In the genomic region with DNA sequence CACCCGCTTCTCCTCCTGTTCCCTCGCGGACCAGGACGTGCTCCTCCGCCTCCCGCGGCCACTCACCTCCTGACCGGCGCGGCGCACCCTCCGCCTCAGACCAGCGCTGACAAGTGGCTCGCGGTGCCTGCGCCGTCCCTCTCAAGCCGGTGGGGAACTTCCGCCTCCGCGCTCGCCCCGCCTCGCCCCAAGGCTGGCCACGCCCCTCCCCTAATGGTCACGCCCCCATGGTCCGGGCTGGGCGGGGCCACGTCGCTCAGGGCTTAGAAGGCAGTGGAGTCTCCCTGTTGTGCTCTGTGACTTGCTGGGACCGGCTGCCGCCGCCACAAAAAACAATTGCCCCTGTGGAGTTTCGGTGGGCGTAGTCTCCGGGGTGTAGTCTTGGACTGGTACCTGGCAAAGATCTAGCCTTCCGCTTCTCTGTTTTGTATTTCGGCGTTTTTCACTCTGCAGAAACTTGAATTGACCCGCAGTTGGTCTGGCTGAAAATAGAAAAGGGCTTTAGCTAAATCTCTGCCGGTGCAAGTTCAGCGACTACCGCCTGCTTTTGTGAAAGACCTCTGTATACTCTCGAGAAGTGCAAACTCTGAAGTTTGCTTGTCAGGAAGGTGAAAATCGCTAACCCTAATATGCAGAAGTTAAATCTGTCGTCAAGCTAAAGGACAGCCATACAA, we compare ENCODE assay signal across 8 mouse cellular contexts. TPM values are rescaled to one million over a fixed set of nuclear protein-coding genes. Genes with fewer than 3 reads are reported as not detected.
A peak's percentile ranks its signal among the peaks of the same experiment; 100 is the strongest.
DNase-seq lines count a peak whose midpoint lies in the region; ATAC-seq and TF ChIP-seq lines count a peak whose summit lies in the region.

A gene (minus strand): TSS at position 177 of the 674 bp plus-strand sequence.

- WGBS in forebrain, embryonic 11.5 days = 1% methylated on average over 43 of the region's 46 CpGs
- WGBS in heart, embryonic 16.5 days = under 1% methylated on average over 44 of the region's 46 CpGs
- WGBS in liver, embryonic 16.5 days (ENCODE audit: insufficient replicate concordance) = under 1% methylated on average over 40 of the region's 46 CpGs
- 1% methylated on average over 45 of the region's 46 CpGs for WGBS in neural tube, embryonic 13.5 days

- H3K36me3 ChIP-seq in forebrain, embryonic 11.5 days (ENCODE audit: control insufficient read depth, insufficient read depth, low read length) = no peaks in the 10 kb centered on the region
- H3K36me3 ChIP-seq in heart, embryonic 16.5 days (ENCODE audit: control insufficient read depth, insufficient read depth) = no peaks in the 10 kb centered on the region
- no peaks in the 10 kb centered on the region for H3K36me3 ChIP-seq in liver, embryonic 16.5 days (ENCODE audit: control insufficient read depth, insufficient read depth)
- no peaks in the 10 kb centered on the region for H3K36me3 ChIP-seq in neural tube, embryonic 13.5 days
- H3K36me3 ChIP-seq in testis, adult 2 months (ENCODE audit: control insufficient read depth, insufficient read depth, low read length) = no peaks in the 10 kb centered on the region

- no peaks in the 10 kb centered on the region for H3K9me3 ChIP-seq in forebrain, embryonic 11.5 days (ENCODE audit: control insufficient read depth, low read length)
- no peaks in the 10 kb centered on the region for H3K9me3 ChIP-seq in heart, embryonic 16.5 days (replicated peaks; ENCODE audit: control insufficient read depth, low read length)
- H3K9me3 ChIP-seq in liver, embryonic 16.5 days (replicated peaks; ENCODE audit: control insufficient read depth, low read length) = no peaks in the 10 kb centered on the region
- no peaks in the 10 kb centered on the region for H3K9me3 ChIP-seq in neural tube, embryonic 13.5 days

- no peaks in the 10 kb centered on the region for H3K27me3 ChIP-seq in forebrain, embryonic 11.5 days (ENCODE audit: control insufficient read depth, insufficient read depth, low read length)
- no peaks in the 10 kb centered on the region for H3K27me3 ChIP-seq in heart, embryonic 16.5 days (ENCODE audit: control insufficient read depth, insufficient read depth, low read length)
- H3K27me3 ChIP-seq in liver, embryonic 16.5 days (ENCODE audit: control insufficient read depth, insufficient read depth, low read depth, low read length) = no peaks in the 10 kb centered on the region
- peaks cover 9% of the 10 kb centered on the region; the same call in 1 of the 2 replicates for H3K27me3 ChIP-seq in neural tube, embryonic 13.5 days
- H3K27me3 ChIP-seq in testis, adult 2 months (ENCODE audit: control insufficient read depth, insufficient read depth, low read length) = no peaks in the 10 kb centered on the region

- peak within 1 kb of the TSS; percentile 80 for H3K4me2 ChIP-seq in forebrain, embryonic 11.5 days (ENCODE audit: low read depth, low read length, severe bottlenecking)
- peak within 1 kb of the TSS; percentile 74 for H3K4me2 ChIP-seq in heart, embryonic 16.5 days (ENCODE audit: low read depth, low read length)
- peak within 1 kb of the TSS; percentile 90 for H3K4me2 ChIP-seq in liver, embryonic 16.5 days (ENCODE audit: low read depth, low read length)
- H3K4me2 ChIP-seq in neural tube, embryonic 13.5 days = peak within 1 kb of the TSS; percentile 84

- peak; percentile 94 to 96 for DNase-seq in CD8-positive naive resting alpha-beta T cell, adult 2 months (ENCODE audit: low read depth in 2 of 2, low spot score in 2 of 2)
- peak; percentile 86 for DNase-seq in c-Kit-positive CD71-negative TER-119-negative erythroid progenitor cells, embryonic 14.5 days (ENCODE audit: low read depth)
- peak; percentile 99 for DNase-seq in forebrain, embryonic 11.5 days (ENCODE audit: low spot score)
- peak; percentile 96 to 97 for DNase-seq in kidney, postnatal 4 days

- peak within 1 kb of the TSS; percentile 61 for H3K9ac ChIP-seq in forebrain, embryonic 11.5 days (ENCODE audit: low read length)
- H3K9ac ChIP-seq in heart, embryonic 16.5 days (ENCODE audit: low read length) = peak within 1 kb of the TSS; percentile 96
- H3K9ac ChIP-seq in liver, embryonic 16.5 days (ENCODE audit: low read depth, low read length) = peak within 1 kb of the TSS; percentile 76
- H3K9ac ChIP-seq in neural tube, embryonic 13.5 days = peak within 1 kb of the TSS; percentile 76

- peak; percentile 99 for ATAC-seq in forebrain, embryonic 11.5 days (replicated peaks; ENCODE audit: low FRiP score)
- ATAC-seq in heart, embryonic 16.5 days (replicated peaks; ENCODE audit: extremely low read depth, insufficient read depth, low FRiP score) = peak; percentile 96
- peak; percentile 93 for ATAC-seq in liver, embryonic 16.5 days (ENCODE audit: low read depth)
- peak; percentile 99 for ATAC-seq in neural tube, embryonic 13.5 days (ENCODE audit: low read depth)

- TF ChIP-seq POLR2A in testis, adult 2 months (IDR thresholded peaks at IDR 0.05; ENCODE audit: control insufficient read depth, low read depth, low read length) = peak; percentile 93

- H3K27ac ChIP-seq in forebrain, embryonic 11.5 days (ENCODE audit: low read depth, low read length) = peak within 1 kb of the TSS; percentile 46; the same call in 1 of the 2 replicates
- H3K27ac ChIP-seq in heart, embryonic 16.5 days (ENCODE audit: low read length) = peak within 1 kb of the TSS; percentile 97
- H3K27ac ChIP-seq in liver, embryonic 16.5 days (ENCODE audit: low read length) = peak within 1 kb of the TSS; percentile 88
- H3K27ac ChIP-seq in neural tube, embryonic 13.5 days (replicated peaks) = peak within 1 kb of the TSS; percentile 65
- H3K27ac ChIP-seq in testis, adult 2 months (ENCODE audit: control insufficient read depth, insufficient read depth, low read depth, low read length) = peak within 1 kb of the TSS; percentile 60

- H3K4me3 ChIP-seq in forebrain, embryonic 11.5 days (ENCODE audit: low read depth, low read length) = peak within 1 kb of the TSS; percentile 75
- peak within 1 kb of the TSS; percentile 70 for H3K4me3 ChIP-seq in heart, embryonic 16.5 days (ENCODE audit: low read length)
- peak within 1 kb of the TSS; percentile 80 for H3K4me3 ChIP-seq in liver, embryonic 16.5 days (ENCODE audit: low read depth, low read length)
- H3K4me3 ChIP-seq in neural tube, embryonic 13.5 days = peak within 1 kb of the TSS; percentile 83
- H3K4me3 ChIP-seq in testis, adult 2 months (ENCODE audit: control insufficient read depth, low read depth, low read length) = peak within 1 kb of the TSS; percentile 78

- peaks cover 3% of the 10 kb centered on the region; the same call in 1 of the 2 replicates for H3K4me1 ChIP-seq in forebrain, embryonic 11.5 days (replicated peaks; ENCODE audit: control insufficient read depth, insufficient read depth, low read length)
- peaks cover 3% of the 10 kb centered on the region; the same call in 1 of the 2 replicates for H3K4me1 ChIP-seq in heart, embryonic 16.5 days (ENCODE audit: control insufficient read depth, insufficient read depth, low read length)
- peaks cover 9% of the 10 kb centered on the region for H3K4me1 ChIP-seq in liver, embryonic 16.5 days (ENCODE audit: control insufficient read depth, low read depth, low read length)
- peaks cover 7% of the 10 kb centered on the region; the same call in 1 of the 2 replicates for H3K4me1 ChIP-seq in neural tube, embryonic 13.5 days (replicated peaks)
- no peaks in the 10 kb centered on the region for H3K4me1 ChIP-seq in testis, adult 2 months (ENCODE audit: control insufficient read depth, insufficient read depth, low read length)

- no peak for TF ChIP-seq CTCF in testis, adult 2 months (IDR thresholded peaks at IDR 0.05; ENCODE audit: control insufficient read depth, insufficient read depth, insufficient replicate concordance, low read depth, low read length)

RNA-seq across cellular contexts. Expression of the gene that starts here (rescaled TPM):
- 16.0 and 18.0 TPM in 2 replicates for polyA plus RNA-seq in forebrain, embryonic 11.5 days (2014; fragmentation: Nextera tagmentation; extraction: Ambion mirVana)
- 235 and 246 TPM in 2 replicates for polyA plus RNA-seq in heart, embryonic 16.5 days (2015; fragmentation: Nextera tagmentation; extraction: Ambion mirVana)
- polyA plus RNA-seq in liver, embryonic 16.5 days (2015; fragmentation: Nextera tagmentation; extraction: Ambion mirVana) = 13.3 and 14.7 TPM in 2 replicates
- polyA plus RNA-seq in neural tube, embryonic 13.5 days (2015; fragmentation: Nextera tagmentation; extraction: Ambion mirVana) = 13.5 and 16.2 TPM in 2 replicates
- 10.6 and 11.2 TPM in 2 replicates for polyA plus RNA-seq in testis, adult 2 months (2012; rRNA removed)

Comparison
In these comparisons a context has a peak if more than half of its experiments do, and no peak if none do; other contexts are left out.
1. Peak in every context shown above with its lines: DNase-seq, ATAC-seq, H3K4me3 ChIP-seq and H3K27ac ChIP-seq.
2. RNA of the gene that starts here (polyA plus RNA-seq): 235 to 246 TPM in heart, embryonic 16.5 days; 16.0 to 18.0 TPM in forebrain, embryonic 11.5 days, 13.3 to 14.7 TPM in liver, embryonic 16.5 days, 13.5 to 16.2 TPM in neural tube, embryonic 13.5 days and 10.6 to 11.2 TPM in testis, adult 2 months; every median in the first group is over 10 times any median in the second.
3. H3K27ac ChIP-seq: peak in every context shown above with its lines; median percentile 97 in heart, embryonic 16.5 days; 88 in liver, embryonic 16.5 days; 65 in neural tube, embryonic 13.5 days; 60 in testis, adult 2 months; 46 in forebrain, embryonic 11.5 days.